Mouse (Mus musculus) kidney, postnatal 4 days (tissue): ENCODE results near the gene Oxnad1.
A peak's percentile ranks its signal among the peaks of the same experiment; 100 is the strongest.
"Not testable (repeated sequence)": the region's sequence is repeated elsewhere in the genome, so short reads cannot be mapped to it uniquely, and the experiment has no call there.

Experiments
- DNase-seq, 2 experiments: peaks; one replicate each; pipeline ENCODE4 v3.0.0; 2021; ENCODE audit warnings: mixed read lengths in 2 of 2

The Oxnad1 gene

GRCm38 (mm10) chr14:32091704-32092103 is 6.5 kb downstream of the Oxnad1 start:
- no peak for DNase-seq

GRCm38 (mm10) chr14:32093018-32093417 is 7.8 kb downstream of the Oxnad1 start:
- DNase-seq = no peak

GRCm38 (mm10) chr14:32093500-32094117 is 8.4 kb downstream of the Oxnad1 start:
- no peak for DNase-seq

- DNase-seq = no peak
Measured at GRCm38 (mm10) chr14:32095646-32096045, 10.5 kb downstream of the Oxnad1 start.

GRCm38 (mm10) chr14:32096740-32097139 is 11.6 kb downstream of the Oxnad1 start:
- DNase-seq = no peak

GRCm38 (mm10) chr14:32097691-32098090 is 12.5 kb downstream of the Oxnad1 start:
- no peak for DNase-seq

- DNase-seq = no peak
Measured at GRCm38 (mm10) chr14:32098951-32099350, 13.8 kb downstream of the Oxnad1 start.

GRCm38 (mm10) chr14:32103556-32103955 is 18.4 kb downstream of the Oxnad1 start:
- DNase-seq = no peak

- DNase-seq = peak in 1 of 2 experiments; percentile 17
Measured at GRCm38 (mm10) chr14:32105663-32106062, 20.5 kb downstream of the Oxnad1 start.

- DNase-seq = no peak
Measured at GRCm38 (mm10) chr14:32106911-32107310, 21.7 kb downstream of the Oxnad1 start.

GRCm38 (mm10) chr14:32112124-32112523 is 26.9 kb downstream of the Oxnad1 start:
- not testable (repeated sequence) for DNase-seq

GRCm38 (mm10) chr14:32120940-32121919 is 36.1 kb downstream of the Oxnad1 start:
- no peak for DNase-seq

- peak; percentile 36 to 47 for DNase-seq
Measured at GRCm38 (mm10) chr14:32121920-32122315, 36.7 kb downstream of the Oxnad1 start.

- no peak for DNase-seq
Measured at GRCm38 (mm10) chr14:32124261-32124660, 39.1 kb downstream of the Oxnad1 start.

GRCm38 (mm10) chr14:32125256-32125655 is 40.1 kb downstream of the Oxnad1 start:
- DNase-seq = not testable (repeated sequence)

GRCm38 (mm10) chr14:32128409-32128808 is 43.2 kb downstream of the Oxnad1 start:
- no peak for DNase-seq

- no peak for DNase-seq
Measured at GRCm38 (mm10) chr14:32131836-32132235, 46.7 kb downstream of the Oxnad1 start.

- no peak for DNase-seq
Measured at GRCm38 (mm10) chr14:32134293-32134692, 49.1 kb downstream of the Oxnad1 start.

- not testable (repeated sequence) for DNase-seq
Measured at GRCm38 (mm10) chr14:32136467-32136866, 51.3 kb downstream of the Oxnad1 start.

- DNase-seq = no peak
Measured at GRCm38 (mm10) chr14:32140359-32140965, 55.3 kb downstream of the Oxnad1 start.

- no peak for DNase-seq
Measured at GRCm38 (mm10) chr14:32141723-32142122, 56.5 kb downstream of the Oxnad1 start, which contains the start of gene Msmb. Msmb (plus strand) TSS chr14:32142023.

GRCm38 (mm10) chr14:32144734-32145133 is 59.6 kb downstream of the Oxnad1 start:
- no peak for DNase-seq

- peak in 1 of 2 experiments; percentile 6 for DNase-seq
Measured at GRCm38 (mm10) chr14:32145401-32145800, 60.2 kb downstream of the Oxnad1 start.
